Mouse (Mus musculus) WW6 (cell line): Measurements from ENCODE around the gene Ndufs2.

Source experiments
- DNase-seq: peaks from one replicate; pipeline ENCODE4 v3.0.0-alpha.2; 2013; ENCODE audit warnings: low read depth, low spot score

Gene Ndufs2

GRCm38 (mm10) chr1:171279012-171279705, 28.0 kb upstream of the Ndufs2 start:
- DNase-seq: no peak

- DNase-seq: no peak
Observed at GRCm38 (mm10) chr1:171278436-171278835, 27.2 kb upstream of the Ndufs2 start.

GRCm38 (mm10) chr1:171277736-171278135, 26.5 kb upstream of the Ndufs2 start:
- no peak for DNase-seq

GRCm38 (mm10) chr1:171276110-171276748, 25.0 kb upstream of the Ndufs2 start:
- no peak for DNase-seq

- no peak for DNase-seq
Observed at GRCm38 (mm10) chr1:171275144-171275734, 24.1 kb upstream of the Ndufs2 start.

GRCm38 (mm10) chr1:171274171-171274570, 23.0 kb upstream of the Ndufs2 start:
- no peak for DNase-seq

GRCm38 (mm10) chr1:171272086-171272485, 20.9 kb upstream of the Ndufs2 start:
- no peak for DNase-seq

- no peak for DNase-seq
Observed at GRCm38 (mm10) chr1:171271622-171272021, 20.4 kb upstream of the Ndufs2 start.

- no peak for DNase-seq
Observed at GRCm38 (mm10) chr1:171271196-171271595, 20.0 kb upstream of the Ndufs2 start.

GRCm38 (mm10) chr1:171270573-171270900, 19.3 kb upstream of the Ndufs2 start:
- DNase-seq: no peak

- no peak for DNase-seq
Observed at GRCm38 (mm10) chr1:171269848-171270572, 18.8 kb upstream of the Ndufs2 start, which contains the start of gene B4galt3. B4galt3 (plus strand) TSS chr1:171270328.

GRCm38 (mm10) chr1:171268341-171268740, 17.2 kb upstream of the Ndufs2 start:
- no peak for DNase-seq

- no peak for DNase-seq
Observed at GRCm38 (mm10) chr1:171265971-171266744, 15.0 kb upstream of the Ndufs2 start.

GRCm38 (mm10) chr1:171263666-171264461, 12.7 kb upstream of the Ndufs2 start:
- no peak for DNase-seq

- DNase-seq: no peak
Observed at GRCm38 (mm10) chr1:171263185-171263611, 12.0 kb upstream of the Ndufs2 start.

- DNase-seq: no peak
Observed at GRCm38 (mm10) chr1:171262594-171263130, 11.5 kb upstream of the Ndufs2 start.

GRCm38 (mm10) chr1:171260316-171260715, 9.1 kb upstream of the Ndufs2 start:
- DNase-seq: no peak

GRCm38 (mm10) chr1:171258921-171259320, 7.7 kb upstream of the Ndufs2 start:
- DNase-seq: no peak

GRCm38 (mm10) chr1:171257781-171258180, 6.6 kb upstream of the Ndufs2 start:
- DNase-seq: no peak

GRCm38 (mm10) chr1:171256937-171257548, 5.9 kb upstream of the Ndufs2 start:
- no peak for DNase-seq
